In genomic region chr8:83652744-83653661, GRCm38 (mm10) we compare ENCODE assay signal across 8 mouse cellular contexts. TPM values are rescaled to one million over a fixed set of nuclear protein-coding genes. Genes with fewer than 3 reads are reported as not detected.
A peak's percentile ranks its signal among the peaks of the same experiment; 100 is the strongest.
DNase-seq lines count a peak whose midpoint lies in the region; ATAC-seq and TF ChIP-seq lines count a peak whose summit lies in the region.

No protein-coding gene starts in this region.

- peak; percentile 29 for DNase-seq in ovary, postnatal 36 days (ENCODE audit: low spot score)
- no peak for DNase-seq in ovary, adult 18-20 months (ENCODE audit: low spot score)
- peak; percentile 32 for DNase-seq in adipocyte (ENCODE audit: low spot score)
- DNase-seq in midbrain, postnatal 0 days (ENCODE audit: low spot score) = no peak
- DNase-seq in left cerebral cortex, adult 18-20 months (ENCODE audit: low spot score in 2 of 2) = no peak
- no peak for DNase-seq in spleen, postnatal 10 days (ENCODE audit: low spot score in 2 of 2)

- H3K4me1 ChIP-seq in forebrain, embryonic 16.5 days (replicated peaks; ENCODE audit: control insufficient read depth, insufficient read depth, low read length) = peaks cover 13% of the 10 kb centered on the region
- peaks cover 13% of the 10 kb centered on the region for H3K4me1 ChIP-seq in limb, embryonic 13.5 days
- peaks cover 9% of the 10 kb centered on the region; the same call in 1 of the 2 replicates for H3K4me1 ChIP-seq in midbrain, postnatal 0 days (ENCODE audit: insufficient read depth, low read length)

- WGBS in forebrain, embryonic 16.5 days = 1% methylated on average over 39 of the region's 46 CpGs
- under 1% methylated on average over 40 of the region's 46 CpGs for WGBS in limb, embryonic 13.5 days
- WGBS in midbrain, postnatal 0 days = 3% methylated on average over 38 of the region's 46 CpGs

- H3K4me2 ChIP-seq in forebrain, embryonic 16.5 days (ENCODE audit: low read length) = peak overlapping the region; percentile 94
- H3K4me2 ChIP-seq in limb, embryonic 13.5 days (replicated peaks) = peak overlapping the region; percentile 94
- peak overlapping the region; percentile 93 for H3K4me2 ChIP-seq in midbrain, postnatal 0 days (ENCODE audit: low read depth, low read length, poor library complexity, severe bottlenecking)

- peak; percentile 39; the same call in 1 of the 2 replicates for ATAC-seq in forebrain, embryonic 16.5 days
- peak; percentile 37; the same call in 1 of the 2 replicates for ATAC-seq in limb, embryonic 13.5 days (ENCODE audit: low FRiP score, low read depth)
- ATAC-seq in midbrain, postnatal 0 days (ENCODE audit: low FRiP score) = peak; percentile 6

- no peaks in the 10 kb centered on the region for H3K9me3 ChIP-seq in forebrain, embryonic 16.5 days (ENCODE audit: control insufficient read depth, low read length)
- no peaks in the 10 kb centered on the region for H3K9me3 ChIP-seq in limb, embryonic 13.5 days
- H3K9me3 ChIP-seq in midbrain, postnatal 0 days (ENCODE audit: low read length) = no peaks in the 10 kb centered on the region

- H3K36me3 ChIP-seq in forebrain, embryonic 16.5 days (ENCODE audit: control insufficient read depth, insufficient read depth) = no peaks in the 10 kb centered on the region
- H3K36me3 ChIP-seq in limb, embryonic 13.5 days = peaks cover 16% of the 10 kb centered on the region
- no peaks in the 10 kb centered on the region for H3K36me3 ChIP-seq in midbrain, postnatal 0 days (ENCODE audit: insufficient read depth, low read length)

- H3K27me3 ChIP-seq in forebrain, embryonic 16.5 days (replicated peaks; ENCODE audit: control insufficient read depth, insufficient read depth, low read length) = no peaks in the 10 kb centered on the region
- no peaks in the 10 kb centered on the region for H3K27me3 ChIP-seq in limb, embryonic 13.5 days
- no peaks in the 10 kb centered on the region for H3K27me3 ChIP-seq in midbrain, postnatal 0 days (ENCODE audit: insufficient read depth, low read length)

- H3K4me3 ChIP-seq in forebrain, embryonic 16.5 days (replicated peaks; ENCODE audit: low read length) = peak overlapping the region; percentile 84
- peak overlapping the region; percentile 86 for H3K4me3 ChIP-seq in limb, embryonic 13.5 days
- peak overlapping the region; percentile 91 for H3K4me3 ChIP-seq in midbrain, postnatal 0 days (ENCODE audit: low read depth, low read length)

- peak overlapping the region; percentile 48; the same call in 1 of the 2 replicates for H3K27ac ChIP-seq in forebrain, embryonic 16.5 days (ENCODE audit: low read length)
- H3K27ac ChIP-seq in limb, embryonic 13.5 days = peak overlapping the region; percentile 70
- H3K27ac ChIP-seq in midbrain, postnatal 0 days (ENCODE audit: low read depth, low read length) = peak overlapping the region; percentile 47; the same call in 1 of the 2 replicates

- peak overlapping the region; percentile 82 for H3K9ac ChIP-seq in forebrain, embryonic 16.5 days (replicated peaks; ENCODE audit: low read depth, low read length)
- peak overlapping the region; percentile 86 for H3K9ac ChIP-seq in limb, embryonic 13.5 days
- H3K9ac ChIP-seq in midbrain, postnatal 0 days (replicated peaks; ENCODE audit: low read length, poor library complexity, severe bottlenecking) = peak overlapping the region; percentile 83

- TF ChIP-seq CTCF in midbrain, postnatal 0 days (IDR thresholded peaks at IDR 0.05) = no peak

RNA-seq across cellular contexts. Expression of gene Gipc1, which starts 0.5 kb away (rescaled TPM):
- 147 and 151 TPM in 2 replicates for polyA plus RNA-seq in forebrain, embryonic 16.5 days (2015; fragmentation: Nextera tagmentation; extraction: Ambion mirVana)
- polyA plus RNA-seq in limb, embryonic 13.5 days (2015; fragmentation: Nextera tagmentation; extraction: Ambion mirVana) = 163 and 167 TPM in 2 replicates
- 72.3 and 74.2 TPM in 2 replicates for total RNA-seq in midbrain, postnatal 0 days (2014; rRNA removed)
- 108 and 111 TPM in 2 replicates for polyA plus RNA-seq in midbrain, postnatal 0 days (2015; fragmentation: Nextera tagmentation; extraction: Ambion mirVana)
- total RNA-seq in left cerebral cortex, adult 18-20 months (2021) = 10 to 100 TPM; 86.0 to 86.7 TPM

RNA-seq across cellular contexts. Expression of gene Ptger1, which starts 13.5 kb away (rescaled TPM):
- 0.45 and 1.3 TPM in 2 replicates for polyA plus RNA-seq in forebrain, embryonic 16.5 days (2015; fragmentation: Nextera tagmentation; extraction: Ambion mirVana)
- 0.89 and 1.2 TPM in 2 replicates for polyA plus RNA-seq in limb, embryonic 13.5 days (2015; fragmentation: Nextera tagmentation; extraction: Ambion mirVana)
- 0.55 and 0.85 TPM in 2 replicates for total RNA-seq in midbrain, postnatal 0 days (2014; rRNA removed)
- polyA plus RNA-seq in midbrain, postnatal 0 days (2015; fragmentation: Nextera tagmentation; extraction: Ambion mirVana) = 0.27 and 0.36 TPM in 2 replicates
- total RNA-seq in left cerebral cortex, adult 18-20 months (2021) = 1 to 10 TPM; 1.2 to 1.6 TPM

RNA-seq across cellular contexts. Expression of gene Dnajb1, which starts 45.0 kb away (rescaled TPM):
- polyA plus RNA-seq in forebrain, embryonic 16.5 days (2015; fragmentation: Nextera tagmentation; extraction: Ambion mirVana) = 58.6 and 62.3 TPM in 2 replicates
- 67.0 and 72.5 TPM in 2 replicates for polyA plus RNA-seq in limb, embryonic 13.5 days (2015; fragmentation: Nextera tagmentation; extraction: Ambion mirVana)
- 41.0 and 43.3 TPM in 2 replicates for total RNA-seq in midbrain, postnatal 0 days (2014; rRNA removed)
- 60.3 and 72.4 TPM in 2 replicates for polyA plus RNA-seq in midbrain, postnatal 0 days (2015; fragmentation: Nextera tagmentation; extraction: Ambion mirVana)
- total RNA-seq in left cerebral cortex, adult 18-20 months (2021) = 10 to 100 TPM; 61.3 to 66.7 TPM

RNA-seq across cellular contexts. Expression of gene Tecr, which starts 45.2 kb away (rescaled TPM):
- polyA plus RNA-seq in forebrain, embryonic 16.5 days (2015; fragmentation: Nextera tagmentation; extraction: Ambion mirVana) = 694 and 809 TPM in 2 replicates
- polyA plus RNA-seq in limb, embryonic 13.5 days (2015; fragmentation: Nextera tagmentation; extraction: Ambion mirVana) = 578 and 605 TPM in 2 replicates
- total RNA-seq in midbrain, postnatal 0 days (2014; rRNA removed) = 1,134 and 1,270 TPM in 2 replicates
- polyA plus RNA-seq in midbrain, postnatal 0 days (2015; fragmentation: Nextera tagmentation; extraction: Ambion mirVana) = 1,433 and 1,533 TPM in 2 replicates
- 100 to 1,000 TPM; 600 to 661 TPM for total RNA-seq in left cerebral cortex, adult 18-20 months (2021)

RNA-seq across cellular contexts. Expression of gene Pkn1, which starts 46.0 kb away (rescaled TPM):
- 30.7 and 36.0 TPM in 2 replicates for polyA plus RNA-seq in forebrain, embryonic 16.5 days (2015; fragmentation: Nextera tagmentation; extraction: Ambion mirVana)
- 28.7 and 29.8 TPM in 2 replicates for polyA plus RNA-seq in limb, embryonic 13.5 days (2015; fragmentation: Nextera tagmentation; extraction: Ambion mirVana)
- total RNA-seq in midbrain, postnatal 0 days (2014; rRNA removed) = 63.9 and 71.2 TPM in 2 replicates
- polyA plus RNA-seq in midbrain, postnatal 0 days (2015; fragmentation: Nextera tagmentation; extraction: Ambion mirVana) = 21.3 and 21.7 TPM in 2 replicates
- 10 to 100 TPM; 53.9 to 65.2 TPM for total RNA-seq in left cerebral cortex, adult 18-20 months (2021)

Comparison
In these comparisons a context has a peak if more than half of its experiments do, and no peak if none do; other contexts are left out.
1. DNase-seq: peak in ovary, postnatal 36 days (single experiment) and adipocyte (single experiment); none in ovary, adult 18-20 months (single experiment), midbrain, postnatal 0 days (single experiment), left cerebral cortex, adult 18-20 months (0 of 2) and spleen, postnatal 10 days (0 of 2).
2. Peak in every context shown above with its lines, with median percentiles within 50 percentile points of each other: ATAC-seq, H3K27ac ChIP-seq, H3K4me2 ChIP-seq, H3K4me3 ChIP-seq and H3K9ac ChIP-seq.